Mouse (Mus musculus) heart, embryonic 16.5 days (tissue): ENCODE data around the gene Nos1. TPM values are rescaled to one million over a fixed set of nuclear protein-coding genes. Genes with fewer than 3 reads are reported as not detected.
"Not testable (repeated sequence)": the region's sequence is repeated elsewhere in the genome, so short reads cannot be mapped to it uniquely, and the experiment has no call there.

ENCODE experiments used
- ATAC-seq: fragments of 200-750 bp; cut with Nextera tagmentation; replicated peaks from 2 replicates; pipeline ENCODE4 v1.8.0; 2017; ENCODE audit warnings: moderate number of reproducible peaks; ENCODE audit not compliant: insufficient read depth, low FRiP score; ENCODE audit errors: extremely low read depth
- H3K27ac ChIP-seq: fragments of 300-500 bp; sonication (generic); 2 replicates; pipeline ENCODE4 v1.5.1; 2014; ENCODE audit warnings: mild to moderate bottlenecking, low read length, control low read depth, moderate library complexity
- H3K27me3 ChIP-seq: fragments of 300-500 bp; sonication (generic); 2 replicates; pipeline ENCODE4 v1.6.1; 2014; ENCODE audit warnings: low read length, mixed read lengths; ENCODE audit not compliant: control insufficient read depth, insufficient read depth
- H3K36me3 ChIP-seq: fragments of 300-500 bp; sonication (generic); 2 replicates; pipeline ENCODE4 v1.6.1; 2014; ENCODE audit not compliant: control insufficient read depth, insufficient read depth
- H3K4me1 ChIP-seq: fragments of 300-500 bp; sonication (generic); 2 replicates; pipeline ENCODE4 v1.6.1; 2014; ENCODE audit warnings: low read length, mixed read lengths; ENCODE audit not compliant: control insufficient read depth, insufficient read depth
- H3K4me2 ChIP-seq: fragments of 300-500 bp; sonication (generic); 2 replicates; pipeline ENCODE4 v1.6.1; 2014; ENCODE audit warnings: low read depth, mild to moderate bottlenecking, control low read depth, low read length
- H3K4me3 ChIP-seq: fragments of 300-500 bp; sonication (generic); 2 replicates; pipeline ENCODE4 v1.5.1; 2014; ENCODE audit warnings: mild to moderate bottlenecking, control low read depth, low read length
- H3K9ac ChIP-seq: fragments of 300-500 bp; sonication (generic); 2 replicates; pipeline ENCODE4 v1.6.1; 2014; ENCODE audit warnings: low read length, control low read depth
- H3K9me3 ChIP-seq: fragments of 300-500 bp; sonication (generic); replicated peaks from 2 replicates; pipeline ENCODE4 v1.6.1; 2016; ENCODE audit warnings: low read length; ENCODE audit not compliant: control insufficient read depth
- WGBS: fragments of 180-500 bp; shearing (Covaris S2); extraction: QIAGEN DNeasy Blood & Tissue Kit; methylation state at CpG from one replicate; pipeline ENCODE4 v1.1.7; 2014; 5-methylcytosine and 5-hydroxymethylcytosine counted together
- polyA plus RNA-seq: library from polyadenylated mRNA; unstranded; fragments of >200 nt; fragmentation: Nextera tagmentation; extraction: Ambion mirVana; gene quantifications from 2 replicates; pipeline ENCODE4 v1.2.1, GENCODE M21; 2015

Gene Nos1
- polyA plus RNA-seq, 1 experiment from 2014 or later = 0.24 TPM

DNA sequence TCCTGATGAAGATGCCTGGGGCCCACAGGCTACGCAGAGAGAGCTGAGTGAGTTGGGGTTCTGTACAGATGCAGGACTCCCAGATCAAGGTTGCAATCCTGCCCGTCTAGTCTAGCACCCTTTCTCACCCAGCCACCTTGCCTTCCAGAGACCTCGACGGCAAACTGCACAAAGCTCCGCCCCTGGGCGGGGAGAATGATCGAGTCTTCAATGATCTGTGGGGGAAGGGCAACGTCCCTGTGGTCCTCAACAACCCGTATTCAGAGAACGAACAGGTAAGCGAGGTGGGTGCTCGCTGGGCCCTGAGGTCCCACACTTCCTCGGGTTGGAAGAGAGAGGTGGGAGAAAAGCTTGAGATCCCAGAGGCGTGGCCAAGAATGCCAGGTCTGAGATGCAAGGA, 98.3 kb downstream of the Nos1 start:
- WGBS = 44% methylated on average over 14 of the region's 14 CpGs

DNA sequence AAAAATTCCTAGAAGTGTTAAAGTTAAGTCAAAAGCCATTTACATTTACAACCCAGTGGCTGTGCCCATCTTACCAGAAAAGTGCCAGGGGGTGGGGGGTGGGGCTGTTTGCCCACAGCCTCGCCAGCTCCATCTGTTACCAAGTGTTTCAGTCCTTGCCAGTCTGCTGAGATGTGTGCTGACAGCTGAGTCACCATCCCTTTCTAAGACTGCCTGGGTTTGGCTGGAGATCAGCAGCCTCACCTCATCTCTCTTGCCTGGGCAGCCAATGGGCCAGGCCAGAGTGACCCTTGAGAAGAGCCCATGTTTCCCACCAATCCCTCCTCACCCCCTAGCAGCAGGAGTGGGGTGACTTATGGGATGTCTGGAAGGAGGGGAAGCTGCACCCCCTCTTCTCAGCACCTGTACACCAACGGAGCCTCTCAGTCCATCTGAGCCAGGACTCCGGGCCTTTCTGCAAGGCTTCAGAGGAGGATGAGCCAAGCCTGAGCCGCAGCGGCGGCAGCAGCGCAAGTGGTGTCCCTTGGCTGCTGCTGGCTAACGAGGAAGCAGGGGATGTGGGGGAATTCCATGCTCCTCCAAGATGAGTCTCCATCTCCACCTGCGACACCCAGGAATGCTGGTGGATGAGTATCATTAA, 100.2 kb downstream of the Nos1 start:
- H3K27ac ChIP-seq = no peak overlapping the region
- ATAC-seq = no peak
- no peaks in the 10 kb centered on the region for H3K36me3 ChIP-seq
- 85% methylated on average over 9 of the region's 9 CpGs for WGBS
- H3K4me3 ChIP-seq = no peak overlapping the region
- no peak overlapping the region for H3K9ac ChIP-seq
- H3K27me3 ChIP-seq = no peaks in the 10 kb centered on the region
- H3K9me3 ChIP-seq = peaks cover 5% of the 10 kb centered on the region
- no peak overlapping the region for H3K4me2 ChIP-seq
- no peaks in the 10 kb centered on the region for H3K4me1 ChIP-seq

More for the DNA sequence above, 98.3 kb downstream of the Nos1 start:
- Histone ChIP-seq H3K9ac (no peak overlapping the region), H3K4me3 (no peak overlapping the region), H3K4me1 (no peaks in the 10 kb centered on the region), H3K27ac (no peak overlapping the region), H3K27me3 (no peaks in the 10 kb centered on the region), H3K36me3 (no peaks in the 10 kb centered on the region), H3K9me3 (peaks cover 5% of the 10 kb centered on the region), H3K4me2 (no peak overlapping the region)
- ATAC-seq = no peak

GRCm38 (mm10) chr5:117882411-117882810, 101.6 kb downstream of the Nos1 start:
- ATAC-seq, H3K36me3 ChIP-seq: not testable (repeated sequence)
- 58% methylated on average over 1 of the region's 1 CpGs for WGBS

DNA sequence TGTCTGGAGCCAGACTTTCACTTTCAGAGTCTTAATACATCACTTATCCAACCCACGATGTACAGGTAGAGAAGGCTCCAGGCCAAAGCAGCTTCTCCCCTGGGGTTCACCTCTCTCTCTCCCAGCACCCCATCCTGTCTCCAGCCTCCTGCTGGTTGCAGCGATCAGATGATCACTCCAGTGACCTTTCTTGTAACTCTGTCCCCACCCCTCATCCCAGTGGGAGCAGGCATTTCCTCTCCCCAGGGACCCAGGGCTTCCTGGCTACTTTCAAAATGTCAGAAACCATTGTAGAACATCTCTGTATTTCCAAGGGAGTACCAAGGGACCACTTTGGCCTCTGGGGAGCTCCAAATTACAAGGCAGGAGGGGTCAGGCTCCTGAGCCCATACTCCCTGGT, 104.2 kb downstream of the Nos1 start:
- WGBS = 50% methylated on average over 2 of the region's 2 CpGs
- H3K4me1 ChIP-seq = no peaks in the 10 kb centered on the region
- H3K4me3 ChIP-seq = no peak overlapping the region

More at GRCm38 (mm10) chr5:117882411-117882810, 101.6 kb downstream of the Nos1 start:
- not testable (repeated sequence) for H3K4me3 ChIP-seq, H3K27ac ChIP-seq, H3K27me3 ChIP-seq, H3K9me3 ChIP-seq, H3K4me1 ChIP-seq, H3K4me2 ChIP-seq, H3K9ac ChIP-seq

GRCm38 (mm10) chr5:117888126-117888525, 107.3 kb downstream of the Nos1 start:
- Histone ChIP-seq H3K27ac (no peak overlapping the region), H3K4me1 (no peaks in the 10 kb centered on the region), H3K36me3 (no peaks in the 10 kb centered on the region), H3K4me3 (no peak overlapping the region), H3K9ac (no peak overlapping the region), H3K9me3 (no peaks in the 10 kb centered on the region), H3K4me2 (no peak overlapping the region), H3K27me3 (no peaks in the 10 kb centered on the region)
- no peak for ATAC-seq
- 63% methylated on average over 3 of the region's 3 CpGs for WGBS

More for the DNA sequence above, 104.2 kb downstream of the Nos1 start:
- Histone ChIP-seq H3K9ac (no peak overlapping the region), H3K9me3 (no peaks in the 10 kb centered on the region), H3K4me2 (no peak overlapping the region), H3K36me3 (no peaks in the 10 kb centered on the region), H3K27me3 (no peaks in the 10 kb centered on the region), H3K27ac (no peak overlapping the region)
- no peak for ATAC-seq

DNA sequence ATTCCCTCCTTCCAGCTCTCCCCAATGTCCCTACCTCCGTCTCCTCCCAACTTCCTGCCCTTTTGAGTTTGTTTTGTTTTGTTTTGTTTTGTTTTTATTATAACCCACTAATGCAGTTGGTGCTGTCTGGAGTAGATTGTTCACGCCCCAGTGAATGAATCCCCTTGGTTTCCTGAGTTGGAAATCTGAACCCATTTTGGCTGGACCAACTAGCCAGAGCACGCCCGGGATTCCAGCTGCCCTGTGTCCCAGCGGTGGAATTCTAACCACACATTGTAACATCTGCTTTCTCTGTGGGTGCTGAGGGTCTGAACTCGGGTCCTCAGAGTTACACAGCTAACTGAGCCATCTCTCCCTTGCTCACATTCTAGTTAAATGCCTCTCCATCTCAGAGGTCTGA, 108.1 kb downstream of the Nos1 start:
- no peak overlapping the region for H3K4me3 ChIP-seq
- H3K9ac ChIP-seq = no peak overlapping the region
- H3K27ac ChIP-seq = no peak overlapping the region
- no peaks in the 10 kb centered on the region for H3K4me1 ChIP-seq
- H3K36me3 ChIP-seq = no peaks in the 10 kb centered on the region
- no peak overlapping the region for H3K4me2 ChIP-seq
- no peaks in the 10 kb centered on the region for H3K27me3 ChIP-seq
- WGBS = 44% methylated on average over 6 of the region's 6 CpGs
- no peak for ATAC-seq
- H3K9me3 ChIP-seq = no peaks in the 10 kb centered on the region

DNA sequence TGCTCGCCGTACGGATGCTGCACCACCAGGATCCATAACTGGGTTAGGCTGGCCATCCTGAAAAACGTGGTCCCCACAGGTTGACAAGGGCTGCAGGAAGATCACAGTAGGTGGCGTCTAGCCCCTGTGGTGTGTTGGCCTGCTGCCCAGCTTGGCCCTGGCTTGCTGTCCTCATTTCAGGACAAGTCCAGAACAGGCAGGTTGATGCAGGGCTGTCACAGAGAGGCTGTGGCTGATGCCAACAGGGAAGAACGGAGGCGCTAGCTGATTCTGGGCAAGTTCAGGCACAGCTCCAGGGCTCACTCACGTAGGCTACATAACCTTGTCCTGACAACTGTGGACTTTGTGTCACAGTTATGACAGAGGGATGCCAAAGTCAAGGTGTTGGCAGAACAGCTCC, 108.7 kb downstream of the Nos1 start:
- ATAC-seq = no peak
- H3K4me2 ChIP-seq = no peak overlapping the region
- H3K27ac ChIP-seq = no peak overlapping the region
- H3K9me3 ChIP-seq = no peaks in the 10 kb centered on the region
- H3K4me3 ChIP-seq = no peak overlapping the region
- no peaks in the 10 kb centered on the region for H3K36me3 ChIP-seq
- no peaks in the 10 kb centered on the region for H3K4me1 ChIP-seq
- no peak overlapping the region for H3K9ac ChIP-seq
- no peaks in the 10 kb centered on the region for H3K27me3 ChIP-seq
- 59% methylated on average over 8 of the region's 8 CpGs for WGBS

- H3K9me3 ChIP-seq = no peaks in the 10 kb centered on the region
- 48% methylated on average over 8 of the region's 8 CpGs for WGBS
- no peaks in the 10 kb centered on the region for H3K4me1 ChIP-seq
- H3K4me2 ChIP-seq = no peak overlapping the region
- H3K36me3 ChIP-seq = no peaks in the 10 kb centered on the region
- ATAC-seq = no peak
- no peak overlapping the region for H3K4me3 ChIP-seq
- H3K27me3 ChIP-seq = no peaks in the 10 kb centered on the region
- no peak overlapping the region for H3K27ac ChIP-seq
- no peak overlapping the region for H3K9ac ChIP-seq
Observed at GRCm38 (mm10) chr5:117890871-117891270, 110.0 kb downstream of the Nos1 start.

DNA sequence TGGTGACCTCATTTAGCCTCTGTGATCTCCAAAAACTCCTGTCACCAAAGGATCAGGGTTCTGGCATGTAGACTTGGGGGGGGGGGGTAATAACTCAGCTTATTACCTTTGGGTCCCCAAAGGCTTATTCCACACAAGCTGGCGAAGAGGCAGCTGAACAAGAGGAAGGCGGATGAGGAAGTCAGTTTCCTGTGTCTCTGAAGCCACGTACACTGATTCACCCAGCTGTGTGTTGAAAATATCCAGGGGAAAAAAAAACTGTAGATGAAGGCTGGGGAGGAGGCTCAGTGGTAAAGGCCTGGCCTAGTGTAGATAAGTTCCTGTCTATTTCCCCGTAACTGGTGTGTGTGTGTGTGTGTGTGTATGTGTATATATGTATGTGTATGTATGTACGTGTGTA, 110.7 kb downstream of the Nos1 start:
- Histone ChIP-seq H3K4me2 (no peak overlapping the region), H3K4me1 (no peaks in the 10 kb centered on the region), H3K27ac (no peak overlapping the region), H3K27me3 (no peaks in the 10 kb centered on the region), H3K9me3 (no peaks in the 10 kb centered on the region), H3K4me3 (no peak overlapping the region), H3K9ac (no peak overlapping the region), H3K36me3 (no peaks in the 10 kb centered on the region)
- no peak for ATAC-seq
- WGBS = 68% methylated on average over 5 of the region's 5 CpGs
